Mouse (Mus musculus) lung, adult 18-20 months (tissue): ENCODE measurements around the gene 9230102O04Rik.

Source experiments
- DNase-seq, 2 experiments: peaks; one replicate each; pipeline ENCODE4 v3.0.0; 2022; ENCODE audit warnings: mixed read lengths in 2 of 2

The 9230102O04Rik gene

GRCm38 (mm10) chr2:9885217-9885770, 4.0 kb downstream of the 9230102O04Rik start:
- no peak for DNase-seq

- DNase-seq, result no peak
Observed at GRCm38 (mm10) chr2:9884533-9885216, 4.7 kb downstream of the 9230102O04Rik start.

GRCm38 (mm10) chr2:9883803-9884532, 5.4 kb downstream of the 9230102O04Rik start:
- no peak for DNase-seq

- DNase-seq, result no peak
Observed at GRCm38 (mm10) chr2:9882926-9883802, 6.2 kb downstream of the 9230102O04Rik start.

GRCm38 (mm10) chr2:9882371-9882925, 6.9 kb downstream of the 9230102O04Rik start:
- no peak for DNase-seq

- no peak for DNase-seq
Observed at GRCm38 (mm10) chr2:9881611-9882023, 7.7 kb downstream of the 9230102O04Rik start.

- no peak for DNase-seq
Observed at GRCm38 (mm10) chr2:9881051-9881591, 8.2 kb downstream of the 9230102O04Rik start, which contains the start of gene 4930412O13Rik. Gene 4930412O13Rik (plus strand): TSS chr2:9881252.

GRCm38 (mm10) chr2:9880271-9880670, 9.1 kb downstream of the 9230102O04Rik start:
- DNase-seq, result no peak

- peak; percentile 92 to 93 for DNase-seq
Observed at GRCm38 (mm10) chr2:9879493-9879892, 9.8 kb downstream of the 9230102O04Rik start.

GRCm38 (mm10) chr2:9879092-9879491, 10.2 kb downstream of the 9230102O04Rik start:
- no peak for DNase-seq

GRCm38 (mm10) chr2:9878564-9879081, 10.7 kb downstream of the 9230102O04Rik start:
- peak; percentile 70 to 75 for DNase-seq

GRCm38 (mm10) chr2:9877966-9878563, 11.3 kb downstream of the 9230102O04Rik start:
- no peak for DNase-seq

- no peak for DNase-seq
Observed at GRCm38 (mm10) chr2:9877326-9877690, 12.0 kb downstream of the 9230102O04Rik start.

- DNase-seq, result no peak
Observed at GRCm38 (mm10) chr2:9876621-9877325, 12.6 kb downstream of the 9230102O04Rik start.

GRCm38 (mm10) chr2:9875676-9876357, 13.5 kb downstream of the 9230102O04Rik start:
- DNase-seq, result no peak

GRCm38 (mm10) chr2:9875220-9875619, 14.1 kb downstream of the 9230102O04Rik start:
- DNase-seq, result no peak

GRCm38 (mm10) chr2:9874467-9875219, 14.7 kb downstream of the 9230102O04Rik start:
- no peak for DNase-seq

GRCm38 (mm10) chr2:9873757-9874156, 15.6 kb downstream of the 9230102O04Rik start:
- no peak for DNase-seq

- DNase-seq, result no peak
Observed at GRCm38 (mm10) chr2:9872682-9873081, 16.7 kb downstream of the 9230102O04Rik start.
